Mouse (Mus musculus) G1E (cell line): ENCODE results near the gene Olfr545. TPM values are rescaled to one million over a fixed set of nuclear protein-coding genes. Genes with fewer than 3 reads are reported as not detected.

Experiments
- ATAC-seq: 2 replicates; pipeline ENCODE4 v1.8.0; 2016; ENCODE audit warnings: mild to moderate bottlenecking; ENCODE audit not compliant: insufficient number of reproducible peaks, poor library complexity, low FRiP score, severe bottlenecking; ENCODE audit errors: extremely low read depth
- DNase-seq: peaks from one replicate; pipeline ENCODE4 v3.0.0; 2012; ENCODE audit warnings: low spot score
- H3K27me3 ChIP-seq: 2 replicates; pipeline ENCODE4 v1.6.1; 2012; ENCODE audit warnings: mild to moderate bottlenecking, low read length, inconsistent platforms; ENCODE audit not compliant: insufficient read depth
- H3K36me3 ChIP-seq: replicated peaks from 2 replicates; pipeline ENCODE3; 2012; ENCODE audit warnings: mild to moderate bottlenecking, inconsistent platforms
- H3K4me1 ChIP-seq: 2 replicates; pipeline ENCODE4 v1.6.1; 2012; ENCODE audit warnings: low read depth, low read length, inconsistent platforms, mixed read lengths; ENCODE audit not compliant: insufficient read depth
- H3K4me3 ChIP-seq: 2 replicates; pipeline ENCODE4 v1.5.1; 2012; ENCODE audit warnings: low read depth, mild to moderate bottlenecking, inconsistent platforms, low read length, moderate library complexity, mixed read lengths
- H3K9me3 ChIP-seq: replicated peaks from 2 replicates; pipeline ENCODE4 v1.6.1; 2012; ENCODE audit warnings: inconsistent platforms
- CTCF ChIP-seq: IDR thresholded peaks from 2 replicates; pipeline ENCODE4 v1.5.1; 2012; ENCODE audit warnings: low read depth, low read length, inconsistent platforms, mixed read lengths
- GATA1 ChIP-seq: IDR thresholded peaks from 2 replicates; pipeline ENCODE4 v1.6.1; 2012; ENCODE audit warnings: borderline replicate concordance, low read length, inconsistent platforms, mixed read lengths
- POLR2AphosphoS5 ChIP-seq: IDR thresholded peaks from 2 replicates; pipeline ENCODE4 v1.6.1; 2012; ENCODE audit warnings: low read depth, low read length, inconsistent platforms; ENCODE audit not compliant: insufficient replicate concordance
- polyA plus RNA-seq: library from polyadenylated mRNA; stranded (reverse); fragments of >175 nt; gene quantifications from 2 replicates; pipeline ENCODE4 v1.2.3, GENCODE M21; 2012
- total RNA-seq, 2 experiments: library from RNA; stranded (forward) in 1 of 2; stranded (reverse) in 1 of 2; fragments of 200-1000 nt in 1 of 2; fragments of >200 nt in 1 of 2; fragmentation: Nextera tagmentation in 1 of 2; gene quantifications; 2 replicates each; pipeline ENCODE4 v1.2.3; 2014 to 2017

The Olfr545 gene
- total and polyA plus RNA-seq, 3 experiments = 0.05 TPM; not detected in 2

- H3K9me3 ChIP-seq = no peaks in the 10 kb centered on the region
- no peak for ATAC-seq
- peak overlapping the region; percentile 92 for H3K4me3 ChIP-seq
- H3K27me3 ChIP-seq = no peaks in the 10 kb centered on the region
- no peak for TF ChIP-seq CTCF
- peaks cover 31% of the 10 kb centered on the region for H3K36me3 ChIP-seq
- no peak for DNase-seq
- peaks cover 28% of the 10 kb centered on the region for H3K4me1 ChIP-seq
These were observed 56.9 kb downstream of the Olfr545 start for GRCm38 (mm10) chr7:102442432-102442831.

- DNase-seq = peak; percentile 87
- peak; percentile 94 for ATAC-seq
- Histone ChIP-seq H3K27me3 (no peaks in the 10 kb centered on the region), H3K9me3 (no peaks in the 10 kb centered on the region), H3K36me3 (peaks cover 29% of the 10 kb centered on the region), H3K4me3 (peak within 1 kb of the TSS; percentile 92), H3K4me1 (peaks cover 28% of the 10 kb centered on the region)
- TF ChIP-seq POLR2AphosphoS5 = no peak
- no peak for TF ChIP-seq GATA1
These were observed 57.5 kb downstream of the Olfr545 start, which contains the start of gene Rrm1 for GRCm38 (mm10) chr7:102441657-102442391. Gene Rrm1, plus strand, starts transcription at chr7:102441695.

Other genes with a start within 250 kb of the Olfr545 start
Only the 20 nearest of the 21 such genes appear.
- gene Stim1, start 231.8 kb downstream of the Olfr545 start, total RNA-seq (2014; fragmentation: Nextera tagmentation) = 25.8 and 27.3 TPM in 2 replicates
- 24.2 and 25.1 TPM in 2 replicates for gene Stim1, start 231.8 kb downstream of the Olfr545 start, total RNA-seq (2017)
- gene Stim1, start 231.8 kb downstream of the Olfr545 start, polyA plus RNA-seq = 20.2 and 35.8 TPM in 2 replicates
- gene Rrm1, start 57.9 kb downstream of the Olfr545 start, total RNA-seq (2014; fragmentation: Nextera tagmentation) = 264 and 285 TPM in 2 replicates
- 524 and 591 TPM in 2 replicates for gene Rrm1, start 57.9 kb downstream of the Olfr545 start, total RNA-seq (2017)
- gene Rrm1, start 57.9 kb downstream of the Olfr545 start, polyA plus RNA-seq = 64.3 and 131 TPM in 2 replicates
- gene Olfr543, start 17.9 kb downstream of the Olfr545 start, total RNA-seq (2014; fragmentation: Nextera tagmentation) = not detected in 2 replicates
- gene Olfr543, start 17.9 kb downstream of the Olfr545 start, total RNA-seq (2017) = 0.27 TPM in 1 of 2 replicates, not detected in the other
- not detected in 2 replicates for gene Olfr543, start 17.9 kb downstream of the Olfr545 start, polyA plus RNA-seq
- not detected in 2 replicates for gene Olfr544, start 11.3 kb downstream of the Olfr545 start, total RNA-seq (2014; fragmentation: Nextera tagmentation)
- gene Olfr544, start 11.3 kb downstream of the Olfr545 start, total RNA-seq (2017) = 0.12 TPM in 1 of 2 replicates, not detected in the other
- gene Olfr544, start 11.3 kb downstream of the Olfr545 start, polyA plus RNA-seq = not detected in 2 replicates
- not detected in 2 replicates for gene Olfr547, start 35.2 kb upstream of the Olfr545 start, total RNA-seq (2014; fragmentation: Nextera tagmentation)
- not detected in 2 replicates for gene Olfr547, start 35.2 kb upstream of the Olfr545 start, total RNA-seq (2017)
- not detected in 2 replicates for gene Olfr547, start 35.2 kb upstream of the Olfr545 start, polyA plus RNA-seq
- not detected in 2 replicates for gene Olfr548-ps1, start 41.3 kb upstream of the Olfr545 start, total RNA-seq (2014; fragmentation: Nextera tagmentation)
- under 0.01 and 0.05 TPM in 2 replicates for gene Olfr548-ps1, start 41.3 kb upstream of the Olfr545 start, total RNA-seq (2017)
- gene Olfr548-ps1, start 41.3 kb upstream of the Olfr545 start, polyA plus RNA-seq = not detected in 2 replicates
- gene Olfr549, start 50.3 kb upstream of the Olfr545 start, total RNA-seq (2014; fragmentation: Nextera tagmentation) = not detected in 2 replicates
- gene Olfr549, start 50.3 kb upstream of the Olfr545 start, total RNA-seq (2017) = 0.05 and 0.23 TPM in 2 replicates
- not detected in 2 replicates for gene Olfr549, start 50.3 kb upstream of the Olfr545 start, polyA plus RNA-seq
- 7.0 and 8.6 TPM in 2 replicates for gene Trim21, start 65.9 kb upstream of the Olfr545 start, total RNA-seq (2014; fragmentation: Nextera tagmentation)
- 19.2 and 23.2 TPM in 2 replicates for gene Trim21, start 65.9 kb upstream of the Olfr545 start, total RNA-seq (2017)
- gene Trim21, start 65.9 kb upstream of the Olfr545 start, polyA plus RNA-seq = 3.2 and 5.4 TPM in 2 replicates
- gene Olfr550, start 71.9 kb upstream of the Olfr545 start, total RNA-seq (2014; fragmentation: Nextera tagmentation) = not detected in 2 replicates
- 0.06 and 0.11 TPM in 2 replicates for gene Olfr550, start 71.9 kb upstream of the Olfr545 start, total RNA-seq (2017)
- not detected in 2 replicates for gene Olfr550, start 71.9 kb upstream of the Olfr545 start, polyA plus RNA-seq
- gene Olfr551, start 92.3 kb upstream of the Olfr545 start, total RNA-seq (2014; fragmentation: Nextera tagmentation) = not detected in 2 replicates
- 0.23 and 0.27 TPM in 2 replicates for gene Olfr551, start 92.3 kb upstream of the Olfr545 start, total RNA-seq (2017)
- not detected in 2 replicates for gene Olfr551, start 92.3 kb upstream of the Olfr545 start, polyA plus RNA-seq
- not detected in 2 replicates for gene Olfr552, start 98.2 kb upstream of the Olfr545 start, total RNA-seq (2014; fragmentation: Nextera tagmentation)
- gene Olfr552, start 98.2 kb upstream of the Olfr545 start, total RNA-seq (2017) = 0.05 and 0.17 TPM in 2 replicates
- gene Olfr552, start 98.2 kb upstream of the Olfr545 start, polyA plus RNA-seq = not detected in 2 replicates
- gene Olfr553, start 118.6 kb upstream of the Olfr545 start, total RNA-seq (2014; fragmentation: Nextera tagmentation) = not detected in 2 replicates
- 0.12 and 0.22 TPM in 2 replicates for gene Olfr553, start 118.6 kb upstream of the Olfr545 start, total RNA-seq (2017)
- not detected in 2 replicates for gene Olfr553, start 118.6 kb upstream of the Olfr545 start, polyA plus RNA-seq
- gene Olfr554, start 138.9 kb upstream of the Olfr545 start, total RNA-seq (2014; fragmentation: Nextera tagmentation) = not detected in 2 replicates
- gene Olfr554, start 138.9 kb upstream of the Olfr545 start, total RNA-seq (2017) = 0.06 and 0.16 TPM in 2 replicates
- not detected in 2 replicates for gene Olfr554, start 138.9 kb upstream of the Olfr545 start, polyA plus RNA-seq
- not detected in 2 replicates for gene Olfr555, start 159.2 kb upstream of the Olfr545 start, total RNA-seq (2014; fragmentation: Nextera tagmentation)
- gene Olfr555, start 159.2 kb upstream of the Olfr545 start, total RNA-seq (2017) = 0.17 and 0.22 TPM in 2 replicates
- not detected in 2 replicates for gene Olfr555, start 159.2 kb upstream of the Olfr545 start, polyA plus RNA-seq
- not detected in 2 replicates for gene Olfr556, start 165.3 kb upstream of the Olfr545 start, total RNA-seq (2014; fragmentation: Nextera tagmentation)
- gene Olfr556, start 165.3 kb upstream of the Olfr545 start, total RNA-seq (2017) = 0.23 and 0.27 TPM in 2 replicates
- gene Olfr556, start 165.3 kb upstream of the Olfr545 start, polyA plus RNA-seq = not detected in 2 replicates
- 12.9 and 19.6 TPM in 2 replicates for gene Trim68, start 187.8 kb upstream of the Olfr545 start, total RNA-seq (2014; fragmentation: Nextera tagmentation)
- 9.6 and 9.9 TPM in 2 replicates for gene Trim68, start 187.8 kb upstream of the Olfr545 start, total RNA-seq (2017)
- gene Trim68, start 187.8 kb upstream of the Olfr545 start, polyA plus RNA-seq = 2.0 and 2.3 TPM in 2 replicates
- gene Olfr557, start 196.3 kb upstream of the Olfr545 start, total RNA-seq (2014; fragmentation: Nextera tagmentation) = not detected in 2 replicates
- 0.06 TPM in 1 of 2 replicates, not detected in the other for gene Olfr557, start 196.3 kb upstream of the Olfr545 start, total RNA-seq (2017)
- gene Olfr557, start 196.3 kb upstream of the Olfr545 start, polyA plus RNA-seq = not detected in 2 replicates
- gene Olfr558, start 202.6 kb upstream of the Olfr545 start, total RNA-seq (2014; fragmentation: Nextera tagmentation) = not detected in 2 replicates
- 0.11 and 0.17 TPM in 2 replicates for gene Olfr558, start 202.6 kb upstream of the Olfr545 start, total RNA-seq (2017)
- gene Olfr558, start 202.6 kb upstream of the Olfr545 start, polyA plus RNA-seq = not detected in 2 replicates
- gene Olfr33, start 219.5 kb upstream of the Olfr545 start, total RNA-seq (2014; fragmentation: Nextera tagmentation) = not detected in 2 replicates
- gene Olfr33, start 219.5 kb upstream of the Olfr545 start, total RNA-seq (2017) = not detected in 2 replicates
- gene Olfr33, start 219.5 kb upstream of the Olfr545 start, polyA plus RNA-seq = not detected in 2 replicates
- gene Olfr559, start 227.9 kb upstream of the Olfr545 start, total RNA-seq (2014; fragmentation: Nextera tagmentation) = not detected in 2 replicates
- not detected in 2 replicates for gene Olfr559, start 227.9 kb upstream of the Olfr545 start, total RNA-seq (2017)
- not detected in 2 replicates for gene Olfr559, start 227.9 kb upstream of the Olfr545 start, polyA plus RNA-seq